Mouse (Mus musculus) left cerebral cortex, adult 9 months (tissue): ENCODE data around the gene E130218I03Rik.
A peak's percentile ranks its signal among the peaks of the same experiment; 100 is the strongest.
"Not testable (repeated sequence)": the region's sequence is repeated elsewhere in the genome, so short reads cannot be mapped to it uniquely, and the experiment has no call there.

Source experiments
- DNase-seq, 2 experiments: peaks; one replicate each; pipeline ENCODE4 v3.0.0; 2022; ENCODE audit warnings: low spot score in 2 of 2

E130218I03Rik gene

DNA sequence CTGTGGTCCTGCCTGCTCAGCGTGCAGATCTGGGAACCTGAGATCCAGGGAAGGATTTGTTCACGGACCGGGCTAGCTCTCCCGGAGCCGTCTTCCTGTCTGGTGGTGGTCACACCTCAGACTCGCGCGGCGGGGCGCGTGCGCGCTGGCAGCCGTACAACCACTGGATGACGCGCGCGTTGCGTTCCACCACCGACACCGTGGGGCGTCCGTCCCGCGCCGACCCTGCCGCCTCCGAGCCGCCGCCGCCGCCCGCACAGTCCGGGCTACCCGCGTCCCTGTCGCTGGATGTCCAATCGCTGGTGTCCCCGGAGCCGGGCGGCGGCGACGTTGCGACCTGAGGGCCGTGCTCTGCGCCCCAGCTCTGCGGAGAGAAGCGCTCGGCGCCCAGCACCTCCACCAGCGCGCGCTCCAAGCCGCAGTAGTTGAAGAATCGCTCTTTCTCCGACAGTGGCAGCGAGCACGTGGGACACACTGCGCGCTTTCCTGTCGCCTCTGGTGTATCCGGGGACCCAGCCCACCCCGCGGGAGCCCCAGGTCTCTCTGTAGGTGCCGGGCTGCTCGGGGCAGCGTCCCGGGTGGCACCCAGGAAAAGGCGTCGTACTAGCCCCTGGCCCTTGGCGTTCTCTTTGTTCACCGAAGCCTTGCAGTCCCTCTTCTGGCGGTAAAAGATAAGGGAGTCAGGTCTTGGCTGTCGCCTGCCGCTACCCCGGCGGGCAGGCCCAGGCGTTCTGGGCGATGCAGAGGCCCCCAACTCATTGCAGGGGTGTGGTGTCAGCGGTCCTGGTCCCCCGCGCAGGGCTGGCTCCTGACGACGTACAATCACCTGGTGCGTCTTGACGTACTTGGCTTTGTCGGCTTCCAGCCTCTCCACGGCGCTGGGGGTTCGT, 8.0 kb downstream of the E130218I03Rik start:
- peak in 1 of 2 experiments; percentile 39 for DNase-seq

- DNase-seq = no peak
Observed at GRCm38 (mm10) chr4:134252131-134252910, 8.9 kb downstream of the E130218I03Rik start.

GRCm38 (mm10) chr4:134252911-134253721, 9.7 kb downstream of the E130218I03Rik start:
- no peak for DNase-seq

- no peak for DNase-seq
Observed at GRCm38 (mm10) chr4:134253722-134254324, 10.4 kb downstream of the E130218I03Rik start, which contains the start of gene Grrp1. Grrp1 (minus strand) TSS chr4:134254106.

DNA sequence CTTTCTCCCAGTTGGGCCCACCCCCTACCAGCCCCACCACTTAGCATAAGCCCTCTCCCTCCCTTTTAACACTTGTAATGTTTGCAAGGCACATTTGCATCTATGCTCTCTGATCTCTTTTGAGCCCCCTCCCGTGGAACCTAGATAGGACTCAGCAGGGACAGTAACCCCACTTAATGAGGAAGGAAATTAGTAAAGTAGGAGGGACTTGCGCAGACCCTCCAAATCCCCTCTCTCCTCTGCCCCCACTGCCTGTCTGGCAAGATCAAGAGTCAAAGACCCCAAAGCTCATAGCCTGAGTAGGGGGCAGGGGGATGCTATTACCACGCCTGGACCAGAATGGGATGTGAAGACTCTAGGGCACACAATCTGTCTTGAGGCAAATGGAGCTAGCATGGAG, 11.4 kb downstream of the E130218I03Rik start:
- no peak for DNase-seq

GRCm38 (mm10) chr4:134255854-134256253, 12.4 kb downstream of the E130218I03Rik start:
- DNase-seq = no peak

DNA sequence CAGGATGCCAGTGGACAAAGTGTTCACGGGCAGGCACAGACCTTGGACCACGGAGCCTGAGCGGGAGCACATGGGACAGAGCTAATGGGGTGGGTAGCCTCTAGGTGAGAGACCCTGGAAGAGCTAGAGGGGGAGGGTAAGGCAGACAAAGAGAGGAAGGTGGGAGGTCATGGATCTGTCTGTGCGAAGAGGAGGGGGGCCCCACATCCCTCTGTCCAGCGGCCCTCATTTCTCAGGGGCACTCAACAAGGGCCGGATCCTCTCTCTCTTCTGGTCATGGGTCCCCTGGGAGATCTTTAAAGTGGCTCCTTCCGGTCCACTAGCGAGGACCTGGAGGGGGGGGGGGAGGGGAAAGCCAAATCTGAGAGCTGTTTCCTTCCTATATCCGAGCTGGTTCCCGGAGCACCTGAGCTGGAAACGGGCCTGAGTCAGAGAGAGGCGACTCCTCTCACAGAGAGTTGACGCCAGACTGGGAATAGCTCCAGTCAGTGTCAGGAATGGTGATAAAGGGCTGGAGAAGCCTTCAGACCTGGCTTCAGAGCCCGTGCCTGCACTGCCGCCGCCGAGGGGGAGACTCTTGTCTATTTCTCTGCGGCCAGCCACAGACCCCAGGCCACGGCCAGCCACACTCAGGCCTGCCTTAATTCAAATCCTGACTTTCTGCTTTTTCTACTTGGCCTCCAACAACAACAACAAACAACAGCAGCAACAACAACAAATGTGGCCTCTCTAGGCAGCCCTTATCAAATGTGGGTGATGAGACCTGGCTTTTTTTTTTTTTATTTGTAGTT, 13.1 kb downstream of the E130218I03Rik start:
- no peak for DNase-seq

- no peak for DNase-seq
Observed at GRCm38 (mm10) chr4:134257198-134258009, 13.9 kb downstream of the E130218I03Rik start.

DNA sequence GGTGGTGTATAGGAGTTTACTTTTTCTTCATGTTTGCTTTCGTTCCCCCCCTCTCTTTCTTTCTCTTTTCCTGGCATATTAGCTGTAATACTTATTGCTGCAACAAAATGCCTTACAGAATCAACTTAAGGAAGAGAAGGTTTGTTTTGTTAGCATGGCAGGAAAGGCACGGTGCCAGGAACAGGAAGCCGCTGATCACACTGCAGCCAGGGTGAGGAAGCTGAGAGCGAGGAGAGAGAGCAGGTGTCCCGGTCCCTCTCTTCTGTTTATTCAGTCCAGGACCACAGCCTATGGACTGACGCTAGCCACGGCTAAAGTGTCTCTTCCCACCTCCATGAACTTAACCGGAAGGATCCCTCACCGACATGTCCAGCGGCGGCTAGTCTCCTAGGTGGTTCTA, 14.9 kb downstream of the E130218I03Rik start:
- DNase-seq = no peak

DNA sequence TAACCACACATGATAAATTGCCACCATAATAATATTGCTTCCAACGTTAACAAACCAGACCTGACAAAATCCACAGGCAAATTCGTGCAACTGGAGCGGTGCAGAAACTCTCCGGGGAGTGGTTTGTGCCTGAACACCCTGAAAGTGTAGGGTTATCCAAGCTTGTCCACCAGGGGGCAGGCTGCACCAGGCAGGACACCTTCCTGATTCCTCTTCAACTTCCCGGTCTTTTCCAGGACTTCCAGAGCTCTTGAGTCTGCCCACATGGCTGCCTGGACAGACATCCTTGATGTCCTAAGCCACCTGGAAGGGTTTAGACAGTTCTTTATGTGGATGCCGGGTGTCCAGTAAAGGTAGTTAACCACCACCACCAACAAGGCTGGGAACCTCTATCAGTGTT, 19.7 kb downstream of the E130218I03Rik start:
- peak in 1 of 2 experiments; percentile 55 for DNase-seq

DNA sequence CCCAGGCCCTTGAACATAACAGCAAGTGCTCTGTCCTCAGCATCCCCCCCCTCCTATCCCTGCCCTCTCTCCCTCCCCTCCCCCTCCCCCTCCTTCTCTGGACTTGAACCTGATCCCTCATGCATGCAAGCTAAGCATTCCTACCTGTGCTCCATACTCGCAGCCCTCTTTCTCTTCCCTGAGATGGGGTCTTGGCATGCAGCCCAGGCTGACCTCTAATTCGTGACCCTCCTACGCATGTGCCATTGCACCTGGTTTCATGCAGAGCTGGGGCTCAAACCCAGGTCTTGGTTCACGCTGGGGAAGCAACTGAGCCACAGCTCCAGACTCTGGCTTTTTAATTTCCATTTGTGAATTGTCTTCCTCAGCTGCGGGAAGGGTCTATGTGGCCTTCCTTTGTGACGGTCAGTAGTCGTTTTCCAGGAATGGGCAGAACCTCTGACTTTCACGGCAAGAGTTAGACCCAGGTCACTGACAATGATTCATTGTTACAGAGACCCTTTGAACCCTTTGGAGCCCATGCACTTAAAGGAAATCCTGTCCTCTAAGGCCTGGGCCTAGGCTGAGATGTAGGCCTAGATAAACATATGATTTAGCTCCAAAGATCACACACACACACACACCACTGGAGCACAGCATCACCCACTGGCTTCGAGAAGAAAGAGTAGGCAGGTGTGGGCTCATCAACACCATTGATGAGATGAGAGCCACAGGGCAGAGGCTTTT, 22.6 kb downstream of the E130218I03Rik start:
- no peak for DNase-seq

DNA sequence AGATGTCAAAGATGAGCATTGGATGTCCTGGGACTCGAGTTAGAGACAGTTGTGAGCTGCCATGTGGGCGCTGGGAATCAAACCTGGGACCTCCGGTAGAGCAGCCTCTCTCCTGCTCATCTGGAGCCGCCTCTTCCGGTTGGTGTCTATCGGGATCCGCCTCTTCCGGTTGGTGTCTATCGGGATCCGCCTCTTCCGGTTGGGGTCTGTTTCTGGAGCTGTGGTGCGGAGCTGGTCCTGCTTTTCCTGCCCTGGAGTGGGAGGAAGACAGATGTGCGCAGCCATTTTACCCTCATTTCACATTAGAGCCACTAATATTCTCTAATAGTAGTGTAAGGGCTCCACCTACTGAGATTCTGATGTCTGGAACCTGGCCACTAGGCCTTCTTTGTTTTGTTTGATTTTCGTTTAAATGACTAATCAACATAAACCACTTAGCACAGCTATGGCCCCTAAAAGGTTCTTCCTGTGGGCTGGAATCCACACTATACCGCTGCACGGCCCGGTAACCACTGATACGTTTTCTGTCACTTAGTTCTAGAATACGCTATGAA, 24.7 kb downstream of the E130218I03Rik start:
- DNase-seq = no peak

DNA sequence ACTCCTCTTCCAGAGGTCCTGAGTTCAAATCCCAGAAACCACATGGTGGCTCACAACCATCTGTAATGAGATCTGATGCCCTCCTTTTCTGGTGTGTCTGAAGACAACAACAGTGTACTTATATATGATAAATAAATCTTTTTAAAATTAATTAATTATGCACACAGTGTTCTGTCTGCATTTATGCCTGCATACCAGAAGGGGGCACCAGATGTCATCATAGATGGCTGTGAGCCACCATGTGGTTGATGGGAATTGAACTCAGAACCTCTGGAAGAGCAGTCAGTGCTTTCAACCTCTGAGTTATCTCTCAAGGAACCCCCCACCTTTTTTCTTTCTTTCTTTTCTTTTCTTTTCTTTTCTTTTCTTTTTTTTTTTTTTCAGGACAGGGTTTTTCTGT, 26.2 kb downstream of the E130218I03Rik start:
- DNase-seq = not testable (repeated sequence)

DNA sequence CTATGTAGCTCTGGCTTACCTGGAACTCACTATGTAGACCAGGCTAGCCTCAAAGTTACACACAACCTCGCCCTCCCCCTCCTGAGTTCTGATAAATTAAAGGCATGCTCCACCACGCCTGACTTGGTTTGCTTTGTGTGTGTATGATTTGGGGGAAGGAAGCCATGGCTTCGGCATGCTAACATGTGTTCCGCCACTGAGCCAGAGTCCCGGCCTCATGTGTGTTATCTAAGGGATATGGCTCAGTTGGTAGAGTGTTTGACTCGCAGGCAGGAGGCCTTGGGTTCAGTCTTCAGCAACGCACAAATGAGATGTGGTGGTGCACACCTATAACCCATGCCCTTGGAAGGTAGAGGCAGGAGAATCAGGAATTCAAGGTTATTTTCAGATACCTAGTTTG, 28.5 kb downstream of the E130218I03Rik start:
- no peak for DNase-seq

- DNase-seq = no peak
Observed at GRCm38 (mm10) chr4:134272731-134273416, 29.4 kb downstream of the E130218I03Rik start.

DNA sequence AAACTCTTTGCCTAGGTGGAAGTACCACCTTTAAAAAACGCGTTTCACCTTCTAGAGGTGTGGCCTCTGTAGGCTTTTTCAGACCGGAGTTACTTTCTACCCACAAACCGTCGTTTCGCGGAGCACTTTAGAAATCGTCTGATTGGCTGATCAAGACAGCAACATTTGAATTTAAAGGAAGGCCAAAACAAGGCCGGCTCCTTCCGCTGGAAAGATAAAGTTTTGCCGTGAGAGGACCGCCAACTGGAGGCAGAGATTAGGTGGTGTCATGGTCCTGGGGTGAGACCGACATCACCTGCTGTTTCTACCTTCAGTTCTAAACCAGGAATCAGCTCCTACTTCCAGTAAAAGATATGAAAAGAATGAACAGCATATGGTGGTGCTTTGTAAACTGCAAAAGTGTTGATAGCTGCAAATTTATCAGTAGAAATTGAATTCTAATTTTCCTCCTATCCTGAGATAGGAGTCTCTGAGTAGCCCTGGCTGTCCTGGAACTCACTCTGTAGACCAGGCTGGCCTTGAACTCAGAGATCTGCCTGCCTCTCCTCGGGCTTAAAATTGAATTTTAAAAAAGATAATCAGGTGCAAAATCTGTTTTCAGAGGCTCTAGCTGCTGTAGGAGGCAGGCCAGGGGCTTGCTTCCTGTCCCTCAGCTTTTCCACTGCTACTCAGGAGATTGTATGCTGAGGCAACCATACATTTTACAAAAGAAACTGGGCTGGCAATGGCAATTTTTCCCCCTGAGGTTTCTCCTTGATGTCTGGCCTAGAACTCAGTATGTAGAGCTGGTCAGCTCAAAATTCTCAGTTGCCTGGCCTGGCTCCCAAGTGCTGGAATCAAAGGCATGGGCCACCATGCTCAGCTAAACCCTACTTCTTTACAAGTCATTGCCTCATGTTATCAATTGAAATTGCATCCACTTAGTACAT, 30.2 kb downstream of the E130218I03Rik start:
- DNase-seq = no peak

- DNase-seq = no peak
Observed at GRCm38 (mm10) chr4:134284942-134285341, 41.5 kb downstream of the E130218I03Rik start.
